Mouse (Mus musculus) stomach, embryonic 16.5 days (tissue): ENCODE measurements around the gene Qpctl. TPM values are rescaled to one million over a fixed set of nuclear protein-coding genes. Genes with fewer than 3 reads are reported as not detected.

Source experiments
- ATAC-seq: fragments of 200-750 bp; cut with Nextera tagmentation; 2 replicates; pipeline ENCODE4 v1.8.0; 2017; ENCODE audit warnings: moderate number of reproducible peaks, moderate TSS enrichment; ENCODE audit not compliant: insufficient read depth, low FRiP score
- H3K27ac ChIP-seq: fragments of 300-500 bp; sonication (generic); 2 replicates; pipeline ENCODE4 v1.5.1; 2014; ENCODE audit warnings: low read length
- H3K27me3 ChIP-seq: fragments of 300-500 bp; sonication (generic); 2 replicates; pipeline ENCODE4 v1.6.1; 2014; ENCODE audit warnings: low read length, control low read depth, mixed read lengths; ENCODE audit not compliant: control insufficient read depth, insufficient read depth
- H3K36me3 ChIP-seq: fragments of 300-500 bp; sonication (generic); 2 replicates; pipeline ENCODE4 v1.6.1; 2014; ENCODE audit warnings: low read length; ENCODE audit not compliant: control insufficient read depth, insufficient read depth
- H3K4me1 ChIP-seq: fragments of 300-500 bp; sonication (generic); 2 replicates; pipeline ENCODE4 v1.6.1; 2014; ENCODE audit warnings: low read length, control low read depth, mixed read lengths; ENCODE audit not compliant: control insufficient read depth, insufficient read depth
- H3K4me2 ChIP-seq: fragments of 300-500 bp; sonication (generic); 2 replicates; pipeline ENCODE4 v1.6.1; 2014; ENCODE audit warnings: low read depth, low read length, mixed read lengths
- H3K4me3 ChIP-seq: fragments of 300-500 bp; sonication (generic); replicated peaks from 2 replicates; pipeline ENCODE4 v1.5.1; 2014; ENCODE audit warnings: mild to moderate bottlenecking, low read length
- H3K9ac ChIP-seq: fragments of 300-500 bp; sonication (generic); 2 replicates; pipeline ENCODE4 v1.6.1; 2014; ENCODE audit warnings: low read length
- H3K9me3 ChIP-seq: fragments of 300-500 bp; sonication (generic); replicated peaks from 2 replicates; pipeline ENCODE4 v1.6.1; 2016; ENCODE audit warnings: low read length, control low read depth; ENCODE audit not compliant: control insufficient read depth
- WGBS: fragments of 180-500 bp; shearing (Covaris S2); extraction: QIAGEN DNeasy Blood & Tissue Kit; methylation state at CpG from one replicate; pipeline ENCODE4 v1.1.7; 2014; 5-methylcytosine and 5-hydroxymethylcytosine counted together
- polyA plus RNA-seq: library from polyadenylated mRNA; unstranded; fragments of >200 nt; fragmentation: Nextera tagmentation; extraction: Ambion mirVana; gene quantifications from 2 replicates; pipeline ENCODE4 v1.2.1, GENCODE M21; 2015

Qpctl gene
- polyA plus RNA-seq, 1 experiment from 2014 or later = 14.8 TPM

GRCm38 (mm10) chr7:19169506-19169905 is 20.4 kb upstream of the Qpctl start:
- Histone ChIP-seq H3K9me3 (no peaks in the 10 kb centered on the region), H3K27me3 (no peaks in the 10 kb centered on the region; the same call in 1 of the 2 replicates), H3K36me3 (no peaks in the 10 kb centered on the region), H3K4me3 (no peak overlapping the region), H3K9ac (no peak overlapping the region), H3K4me2 (no peak overlapping the region), H3K4me1 (peaks cover 28% of the 10 kb centered on the region), H3K27ac (0 out of 2 replicates have a peak overlapping the region, but pooled peaks have one; percentile 2)
- no peak for ATAC-seq
- 59% methylated on average over 10 of the region's 10 CpGs for WGBS

GRCm38 (mm10) chr7:19166990-19167389 is 17.9 kb upstream of the Qpctl start:
- WGBS = 88% methylated on average over 3 of the region's 3 CpGs
- Histone ChIP-seq H3K9me3 (no peaks in the 10 kb centered on the region), H3K36me3 (no peaks in the 10 kb centered on the region), H3K27ac (no peak overlapping the region), H3K4me1 (peaks cover 32% of the 10 kb centered on the region), H3K4me2 (no peak overlapping the region), H3K4me3 (no peak overlapping the region), H3K9ac (no peak overlapping the region), H3K27me3 (no peaks in the 10 kb centered on the region; the same call in 1 of the 2 replicates)
- no peak for ATAC-seq

DNA sequence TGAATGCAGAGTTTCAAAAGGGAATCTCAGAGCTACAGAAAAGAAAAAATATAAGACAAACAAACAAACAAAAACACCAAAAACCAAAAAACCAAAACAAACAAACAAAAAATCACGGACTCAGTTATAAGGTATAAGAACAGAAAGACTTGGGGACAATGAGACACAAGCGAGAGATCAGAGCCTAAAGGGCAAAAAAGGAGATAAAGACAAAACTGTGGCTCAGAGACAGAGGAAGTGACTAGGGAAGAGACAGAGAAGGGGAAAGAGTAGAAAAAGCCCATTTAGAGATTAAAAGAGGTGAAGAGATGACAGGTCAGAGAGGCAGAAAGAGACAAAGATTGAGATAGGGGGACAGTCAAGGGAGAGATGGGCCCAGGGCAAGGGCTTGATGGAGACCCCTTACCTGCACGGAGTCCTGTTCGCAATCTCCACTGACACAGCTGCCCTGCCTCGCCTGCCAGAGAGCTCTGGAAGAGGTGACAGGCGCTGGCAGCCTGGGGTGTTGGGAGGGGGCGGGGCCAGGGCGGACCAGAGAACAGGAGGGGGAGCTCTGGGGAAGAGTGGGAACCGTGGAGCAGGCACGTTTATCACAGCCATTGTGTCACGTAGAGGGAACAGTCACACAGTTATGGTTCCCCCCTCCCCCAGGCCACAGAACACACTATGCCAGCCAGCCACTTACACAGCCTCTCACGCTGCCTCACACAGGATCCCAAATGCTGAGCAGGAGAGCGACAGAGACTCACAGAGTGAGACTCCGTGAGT is 16.7 kb upstream of the Qpctl start, which contains the start of gene Gipr:
Gene Gipr (minus strand): TSS at position 472 of the 768 bp plus-strand sequence.
- Histone ChIP-seq H3K9ac (peak within 1 kb of the TSS; percentile 44; the same call in 1 of the 2 replicates), H3K4me1 (peaks cover 26% of the 10 kb centered on the region), H3K4me3 (0 out of 2 replicates have a peak within 1 kb of the TSS, but pooled peaks have one; percentile 2), H3K27ac (no peak within 1 kb of the TSS), H3K4me2 (peak within 1 kb of the TSS; percentile 38), H3K9me3 (no peaks in the 10 kb centered on the region), H3K27me3 (no peaks in the 10 kb centered on the region; the same call in 1 of the 2 replicates), H3K36me3 (no peaks in the 10 kb centered on the region)
- ATAC-seq = peak; percentile 42
- 11% methylated on average over 14 of the region's 14 CpGs for WGBS

- WGBS = 6% methylated on average over 13 of the region's 13 CpGs
- Histone ChIP-seq H3K4me1 (peaks cover 31% of the 10 kb centered on the region), H3K27ac (no peak overlapping the region), H3K9ac (no peak overlapping the region), H3K9me3 (no peaks in the 10 kb centered on the region), H3K4me3 (0 out of 2 replicates have a peak overlapping the region, but pooled peaks have one; percentile 2), H3K27me3 (no peaks in the 10 kb centered on the region; the same call in 1 of the 2 replicates), H3K4me2 (peak overlapping the region; percentile 28), H3K36me3 (no peaks in the 10 kb centered on the region)
- ATAC-seq = peak; percentile 34; the same call in 1 of the 2 replicates
Measured at GRCm38 (mm10) chr7:19164978-19165377, 15.9 kb upstream of the Qpctl start.

DNA sequence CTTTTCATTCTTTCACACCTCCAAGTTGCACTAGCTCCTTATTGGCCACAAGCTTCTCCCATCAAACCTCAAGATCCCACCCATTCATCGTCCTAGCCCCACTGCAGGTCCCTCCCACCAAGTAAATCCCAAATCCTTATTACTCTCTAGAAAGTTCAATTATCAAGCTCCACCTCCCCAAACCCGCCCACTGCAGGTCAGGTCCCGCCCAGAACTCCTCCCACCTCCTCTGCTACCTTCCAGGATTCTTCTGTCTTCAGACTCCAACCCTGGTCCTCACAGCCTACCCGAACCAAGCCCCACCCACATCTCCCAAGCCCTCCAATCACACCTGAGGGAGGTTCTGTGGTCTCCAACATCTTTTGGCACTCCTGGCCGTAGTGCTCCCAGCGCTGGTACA is 15.1 kb upstream of the Qpctl start:
- H3K9ac ChIP-seq = no peak overlapping the region
- peak overlapping the region; percentile 45 for H3K4me2 ChIP-seq
- peak; percentile 58 for ATAC-seq
- H3K4me1 ChIP-seq = peaks cover 37% of the 10 kb centered on the region
- H3K36me3 ChIP-seq = no peaks in the 10 kb centered on the region
- H3K4me3 ChIP-seq = peak overlapping the region; percentile 4
- H3K9me3 ChIP-seq = no peaks in the 10 kb centered on the region
- 1% methylated on average over 6 of the region's 6 CpGs for WGBS
- H3K27me3 ChIP-seq = no peaks in the 10 kb centered on the region; the same call in 1 of the 2 replicates
- no peak overlapping the region for H3K27ac ChIP-seq

DNA sequence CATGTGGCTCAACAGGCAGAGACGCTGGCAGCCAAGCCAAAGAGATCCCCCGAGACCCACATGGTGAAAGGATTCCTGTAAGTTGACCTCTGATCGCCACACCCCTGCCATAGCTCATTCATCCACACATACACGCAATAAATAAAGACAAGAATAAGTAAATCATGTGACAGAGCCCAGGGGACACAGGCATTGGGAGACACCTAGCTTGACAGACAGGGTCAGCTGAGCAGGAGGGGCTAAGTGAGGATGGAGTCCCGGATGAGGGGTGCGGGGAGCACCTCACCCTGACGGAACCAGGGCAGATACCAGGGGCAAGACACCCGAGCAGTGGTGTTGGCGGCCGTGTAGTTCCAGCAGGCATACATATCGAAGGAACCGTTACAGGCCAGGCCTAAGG is 14.7 kb upstream of the Qpctl start:
- Histone ChIP-seq H3K4me3 (no peak overlapping the region), H3K4me1 (peaks cover 37% of the 10 kb centered on the region), H3K9me3 (no peaks in the 10 kb centered on the region), H3K36me3 (no peaks in the 10 kb centered on the region), H3K4me2 (peak overlapping the region; percentile 45), H3K9ac (peak overlapping the region; percentile 35), H3K27me3 (no peaks in the 10 kb centered on the region; the same call in 1 of the 2 replicates), H3K27ac (no peak overlapping the region)
- WGBS = 30% methylated on average over 12 of the region's 12 CpGs
- no peak for ATAC-seq

DNA sequence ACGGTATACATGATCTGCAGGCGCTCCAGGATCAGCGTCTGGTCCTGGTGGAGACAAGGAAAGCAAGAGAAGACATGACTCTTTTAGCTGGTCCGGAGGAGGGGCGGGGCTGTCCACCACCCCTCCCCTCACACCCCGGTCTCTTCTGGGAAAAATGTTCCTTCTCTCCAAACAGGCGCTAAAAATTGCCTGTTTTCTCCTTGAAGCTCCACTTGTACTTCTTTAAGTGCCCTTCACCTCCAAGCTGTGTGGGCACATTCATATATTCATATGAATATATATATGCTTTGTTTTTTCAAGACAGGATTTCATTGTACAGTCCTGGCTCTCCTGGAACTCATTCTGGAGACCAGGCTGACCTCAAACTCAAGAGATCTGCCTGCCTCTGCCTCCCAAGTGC is 13.8 kb upstream of the Qpctl start:
- Histone ChIP-seq H3K27me3 (no peaks in the 10 kb centered on the region; the same call in 1 of the 2 replicates), H3K27ac (no peak overlapping the region), H3K4me1 (peaks cover 37% of the 10 kb centered on the region), H3K4me2 (no peak overlapping the region), H3K4me3 (no peak overlapping the region), H3K9me3 (no peaks in the 10 kb centered on the region), H3K9ac (no peak overlapping the region), H3K36me3 (no peaks in the 10 kb centered on the region)
- no peak for ATAC-seq
- WGBS = 81% methylated on average over 7 of the region's 7 CpGs

DNA sequence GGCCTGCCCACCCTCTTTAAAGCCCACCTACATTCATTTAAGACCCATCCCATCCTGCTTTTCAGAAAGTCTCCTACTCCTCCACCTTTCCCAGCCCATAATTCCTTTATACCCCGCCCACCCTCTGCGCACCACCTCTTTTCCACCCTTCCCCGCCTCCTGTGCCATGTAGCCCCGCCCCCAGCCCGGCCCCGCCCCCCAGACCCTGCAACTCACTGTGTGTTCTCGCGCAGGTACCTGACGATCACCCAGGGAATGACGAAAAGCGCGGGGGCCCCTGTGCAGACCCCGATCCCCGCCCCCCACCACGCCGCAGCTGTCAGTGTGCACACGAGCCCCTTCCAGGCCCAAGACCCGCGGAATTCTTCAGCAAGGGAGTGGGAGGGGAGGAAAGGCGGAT is 11.0 kb upstream of the Qpctl start:
- peak; percentile 60; the same call in 1 of the 2 replicates for ATAC-seq
- Histone ChIP-seq H3K9me3 (no peaks in the 10 kb centered on the region), H3K36me3 (no peaks in the 10 kb centered on the region), H3K27ac (no peak overlapping the region), H3K4me3 (peak overlapping the region; percentile 48), H3K27me3 (no peaks in the 10 kb centered on the region; the same call in 1 of the 2 replicates), H3K4me1 (peaks cover 29% of the 10 kb centered on the region), H3K4me2 (peak overlapping the region; percentile 77), H3K9ac (peak overlapping the region; percentile 70)
- WGBS = 1% methylated on average over 20 of the region's 20 CpGs

- Histone ChIP-seq H3K4me1 (peaks cover 22% of the 10 kb centered on the region), H3K27me3 (no peaks in the 10 kb centered on the region), H3K27ac (no peak overlapping the region), H3K9ac (peak overlapping the region; percentile 25; the same call in 1 of the 2 replicates), H3K9me3 (no peaks in the 10 kb centered on the region), H3K36me3 (no peaks in the 10 kb centered on the region), H3K4me3 (no peak overlapping the region), H3K4me2 (peak overlapping the region; percentile 77)
- 13% methylated on average over 18 of the region's 18 CpGs for WGBS
- ATAC-seq = no peak
Measured at GRCm38 (mm10) chr7:19159411-19159810, 10.3 kb upstream of the Qpctl start.
